Mouse (Mus musculus): ENCODE results near the gene Nfkbia.

Gene Nfkbia

GRCm38 (mm10) chr12:55466088-55466701, 26.3 kb downstream of the Nfkbia start:
- DNase-seq (ENCODE audit: low read depth, low spot score), result no peak

GRCm38 (mm10) chr12:55465401-55465983, 27.0 kb downstream of the Nfkbia start:
- no peak for DNase-seq (ENCODE audit: low read depth, low spot score)

DNA sequence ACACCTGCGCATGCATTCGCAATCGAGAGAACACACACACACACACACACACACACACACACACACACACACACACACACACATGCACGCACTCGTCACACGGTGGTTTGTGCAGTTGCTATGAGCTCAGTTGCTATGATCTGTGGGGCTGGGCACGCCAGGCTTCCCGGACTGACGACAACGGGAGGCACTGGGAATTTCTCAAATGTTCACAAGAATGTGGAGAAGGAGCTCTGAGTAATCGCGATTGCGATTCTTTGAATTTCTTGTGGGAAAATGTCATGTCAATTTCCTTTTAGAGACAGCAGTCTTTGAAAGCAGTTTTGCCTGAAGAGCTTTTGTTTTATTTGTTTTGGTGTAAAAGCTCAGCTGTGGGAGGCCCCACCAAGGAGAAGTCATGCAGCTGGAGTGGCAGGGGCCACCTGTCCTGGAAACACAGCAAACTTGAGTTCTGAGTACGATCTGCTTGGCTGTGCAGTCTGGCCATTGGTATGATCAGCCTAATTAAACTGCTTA, 27.5 kb downstream of the Nfkbia start:
- DNase-seq (ENCODE audit: low read depth, low spot score), result no peak

DNA sequence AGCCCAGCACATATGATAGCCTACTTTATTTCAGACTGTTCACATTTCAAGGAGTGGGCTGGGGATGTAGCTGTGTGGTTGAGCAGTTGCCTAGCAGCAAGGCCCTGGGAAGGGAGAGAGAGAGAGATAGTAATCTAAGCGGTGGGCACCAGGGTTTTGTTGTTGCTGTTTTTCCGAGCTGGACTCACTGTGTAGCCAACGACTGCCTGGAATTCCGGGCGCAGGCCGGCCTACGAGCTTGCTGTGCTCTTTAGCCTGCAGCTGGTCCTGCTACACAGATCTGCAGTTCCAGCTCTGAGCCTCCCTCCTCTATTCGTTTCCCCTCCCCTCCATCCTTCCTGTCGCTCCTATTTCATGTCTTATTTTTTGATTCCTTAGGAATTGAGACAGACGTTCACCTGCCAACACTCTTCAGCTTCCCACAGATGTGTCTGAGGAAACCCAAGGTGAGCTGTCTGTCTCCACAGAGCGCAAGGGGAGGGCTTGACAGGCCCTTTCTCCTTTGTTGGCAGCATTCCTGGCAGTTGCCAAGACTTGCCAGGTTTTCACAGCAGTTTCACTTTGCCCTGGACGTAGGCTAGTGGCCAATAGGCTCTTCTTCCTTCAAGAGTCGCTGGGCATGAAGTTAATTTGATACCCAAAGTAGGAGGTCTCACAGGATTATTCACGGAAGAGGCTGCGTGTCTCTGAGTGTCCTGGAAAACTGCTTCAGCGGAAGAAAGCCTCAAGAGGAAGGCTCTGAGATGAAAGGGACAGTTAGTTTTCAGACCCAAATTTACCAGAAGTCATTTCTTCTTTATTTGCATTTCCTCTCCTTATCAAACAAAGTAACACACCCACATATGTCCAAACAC, 28.2 kb downstream of the Nfkbia start:
- DNase-seq (ENCODE audit: low read depth, low spot score), result no peak

- no peak for DNase-seq (ENCODE audit: low read depth, low spot score)
These were observed 29.4 kb downstream of the Nfkbia start for GRCm38 (mm10) chr12:55463087-55463486.

DNA sequence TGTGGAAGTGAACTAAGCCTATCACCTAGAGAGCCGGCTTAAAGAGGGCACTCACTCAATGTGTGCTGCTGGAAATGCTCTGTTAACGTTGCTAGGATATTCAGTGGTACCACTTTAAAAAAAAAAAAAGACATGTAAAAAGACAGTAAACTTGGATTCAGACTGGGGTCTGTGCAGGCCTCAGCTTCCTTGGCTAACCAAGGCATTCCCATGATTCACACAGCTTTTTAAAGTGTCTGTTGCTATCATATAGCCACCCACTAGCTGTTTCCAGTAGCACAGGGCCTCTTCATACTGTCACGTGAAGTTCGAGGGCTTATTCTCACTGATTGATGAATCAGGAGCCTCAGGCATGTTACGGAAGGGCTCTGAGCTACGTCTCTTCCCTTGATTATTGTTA, 30.0 kb downstream of the Nfkbia start:
- DNase-seq (ENCODE audit: low read depth, low spot score), result no peak

- no peak for DNase-seq (ENCODE audit: low read depth, low spot score)
These were observed 30.7 kb downstream of the Nfkbia start for GRCm38 (mm10) chr12:55461767-55462166.

DNA sequence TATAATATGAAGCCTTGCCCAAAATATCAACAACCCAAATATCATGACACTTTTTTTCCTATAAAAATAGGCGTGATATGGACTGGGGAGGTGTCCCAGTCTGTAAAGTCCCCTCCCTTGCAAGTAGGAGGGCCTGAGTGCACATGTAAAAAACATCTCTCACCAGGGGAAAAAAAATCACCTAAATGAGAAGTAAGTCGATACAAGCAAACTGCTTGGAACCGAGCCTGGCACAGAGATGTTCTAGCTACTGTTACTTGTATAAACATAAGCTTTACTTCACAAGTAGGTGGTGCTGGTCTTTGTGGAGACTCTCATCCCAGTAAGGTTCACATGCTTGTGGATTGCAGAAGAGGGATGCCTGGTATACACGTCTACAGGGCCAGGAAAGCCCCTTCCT, 31.5 kb downstream of the Nfkbia start:
- no peak for DNase-seq (ENCODE audit: low read depth, low spot score)

DNA sequence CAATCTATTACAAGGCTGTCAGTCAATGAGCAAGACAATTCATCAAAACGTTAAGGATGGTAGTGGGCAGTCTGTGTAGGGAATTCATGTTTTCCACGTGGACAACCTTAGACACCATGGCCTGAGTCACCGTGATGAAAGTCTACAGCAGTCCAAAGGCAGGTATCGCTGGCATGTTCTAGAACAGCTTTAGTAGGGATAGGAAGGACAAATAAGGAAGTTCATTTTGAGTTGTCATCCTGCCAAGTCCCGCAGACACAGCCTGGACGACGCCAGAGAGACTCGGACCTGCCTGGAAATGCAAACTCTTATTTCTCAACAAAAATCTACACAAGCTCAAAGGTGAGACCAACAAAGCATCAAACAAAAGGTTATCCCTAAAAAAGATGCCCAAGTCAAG, 32.7 kb downstream of the Nfkbia start:
- DNase-seq (ENCODE audit: low read depth, low spot score), result no peak

GRCm38 (mm10) chr12:55456893-55457292, 35.6 kb downstream of the Nfkbia start:
- DNase-seq (ENCODE audit: low read depth, low spot score), result no peak

DNA sequence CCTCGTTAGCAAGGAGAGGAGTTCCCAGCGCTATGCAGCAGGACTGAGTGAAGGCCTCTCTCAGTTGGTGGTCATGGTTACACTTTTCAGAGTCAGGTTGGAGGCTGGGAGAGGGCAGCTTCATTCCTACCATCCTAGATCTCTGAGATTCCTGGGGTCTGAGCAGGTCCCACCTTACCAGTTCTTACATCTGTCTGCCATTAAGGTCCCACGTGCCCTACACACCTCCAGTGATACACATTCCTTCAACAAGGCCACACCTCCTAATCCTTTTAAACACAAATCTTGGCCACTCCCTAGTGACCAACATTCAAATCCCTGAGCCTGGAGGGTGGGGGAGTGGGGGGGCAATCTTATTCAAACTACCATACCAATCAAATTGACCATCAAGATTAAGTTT, 36.3 kb downstream of the Nfkbia start:
- DNase-seq (ENCODE audit: low read depth, low spot score), result peak; percentile 82

- DNase-seq (ENCODE audit: low read depth, low spot score), result no peak
These were observed 37.2 kb downstream of the Nfkbia start for GRCm38 (mm10) chr12:55455206-55455605.

- no peak for DNase-seq (ENCODE audit: low read depth, low spot score)
These were observed 38.5 kb downstream of the Nfkbia start for GRCm38 (mm10) chr12:55453924-55454323.

- DNase-seq (ENCODE audit: low read depth, low spot score), result no peak
These were observed 39.6 kb downstream of the Nfkbia start for GRCm38 (mm10) chr12:55452839-55453238.

DNA sequence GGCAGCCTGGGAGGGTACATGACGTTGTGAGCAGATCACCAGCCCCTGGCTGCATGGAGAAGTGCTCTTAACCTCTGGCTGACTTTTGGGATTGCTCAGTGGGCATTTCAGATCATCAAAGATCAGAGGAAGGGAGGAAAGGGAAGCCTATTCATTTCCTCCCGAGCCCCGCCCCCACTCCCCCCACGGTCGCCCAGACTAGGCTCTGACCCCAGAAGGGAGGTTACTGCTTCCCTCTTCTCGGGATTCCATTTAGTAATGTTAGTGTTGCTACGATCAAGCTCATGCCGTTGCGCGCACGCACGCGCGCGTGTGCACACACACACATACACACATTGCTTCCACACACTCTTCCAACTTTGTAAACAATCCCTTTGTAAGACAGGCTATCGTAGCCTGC, 42.0 kb downstream of the Nfkbia start:
- DNase-seq (ENCODE audit: low read depth, low spot score), result peak; percentile 50

DNA sequence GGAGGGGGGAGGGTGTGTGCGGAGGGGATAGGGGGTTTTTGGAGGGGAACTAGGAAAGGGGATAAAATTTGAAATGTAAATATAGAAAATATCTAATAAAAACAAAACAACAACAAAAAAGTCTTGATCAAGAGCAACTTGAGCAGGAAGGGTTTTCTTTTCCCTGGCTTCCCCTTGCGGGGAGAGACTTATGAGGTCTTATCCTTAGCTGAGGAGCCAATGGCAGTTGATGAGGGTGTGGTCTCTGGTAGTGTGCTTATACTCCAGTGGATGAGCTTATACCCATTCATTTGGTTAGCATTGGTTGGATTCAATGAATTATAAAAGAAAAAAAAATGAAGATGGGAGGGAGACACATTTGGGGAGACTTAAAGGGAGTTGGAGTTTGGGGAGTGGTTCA, 43.4 kb downstream of the Nfkbia start:
- DNase-seq (ENCODE audit: low read depth, low spot score), result no peak

- DNase-seq (ENCODE audit: low read depth, low spot score), result no peak
These were observed 44.0 kb downstream of the Nfkbia start for GRCm38 (mm10) chr12:55448457-55448856.

- DNase-seq (ENCODE audit: low read depth, low spot score), result no peak
These were observed 45.1 kb downstream of the Nfkbia start for GRCm38 (mm10) chr12:55447396-55447760.

DNA sequence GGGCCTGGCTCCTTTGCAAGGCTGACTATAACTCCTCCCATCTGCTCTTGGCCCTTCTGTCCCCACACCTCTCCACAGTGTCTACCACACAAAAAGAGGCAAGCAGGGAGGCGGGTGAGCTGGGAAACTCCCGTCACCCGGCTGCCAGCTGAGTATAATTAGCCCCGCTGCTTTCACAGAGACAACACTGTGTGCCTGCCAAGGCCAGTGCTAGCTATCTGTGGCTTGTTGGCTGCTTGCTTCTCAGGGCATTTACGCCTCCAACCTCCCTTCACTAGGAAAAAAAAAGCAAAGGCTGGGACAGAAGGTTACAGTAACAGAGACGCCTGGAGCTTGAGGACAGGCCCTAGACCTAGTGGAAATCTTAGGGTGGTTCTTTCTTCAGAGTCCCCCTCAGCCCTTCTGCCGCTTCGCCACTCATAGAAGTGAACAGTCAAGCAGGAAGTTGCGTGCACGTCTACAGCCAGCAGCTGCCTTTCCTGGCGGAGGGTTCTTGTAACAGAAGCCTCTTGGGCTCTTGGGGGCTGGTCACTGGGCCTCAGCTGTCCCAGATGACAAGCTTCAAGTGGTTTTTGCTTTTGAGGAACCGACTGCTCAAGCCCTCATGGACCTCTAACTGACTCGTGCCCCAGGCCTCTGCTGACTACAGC, 45.6 kb downstream of the Nfkbia start:
- DNase-seq (ENCODE audit: low read depth, low spot score), result peak; percentile 79

DNA sequence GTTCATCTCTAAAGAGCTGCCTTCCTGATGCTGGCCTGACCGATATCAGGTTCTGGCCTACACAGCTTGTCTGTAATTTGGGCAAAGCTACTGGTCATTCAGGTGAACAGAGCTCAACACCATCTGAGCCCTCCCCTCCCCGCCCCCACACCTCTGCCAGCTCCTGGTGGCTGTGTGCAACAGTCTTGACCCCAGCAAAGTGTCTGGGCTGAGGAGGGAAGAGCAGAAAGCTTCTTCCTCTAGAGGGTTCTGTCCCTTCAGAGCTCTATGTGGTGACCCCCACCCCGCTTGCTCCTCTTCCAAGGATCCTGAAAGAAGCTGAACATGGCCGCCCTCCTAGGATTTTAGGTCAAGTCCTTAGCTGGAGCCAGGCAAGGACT, 46.1 kb downstream of the Nfkbia start:
- DNase-seq (ENCODE audit: low read depth, low spot score), result peak; percentile 40

DNA sequence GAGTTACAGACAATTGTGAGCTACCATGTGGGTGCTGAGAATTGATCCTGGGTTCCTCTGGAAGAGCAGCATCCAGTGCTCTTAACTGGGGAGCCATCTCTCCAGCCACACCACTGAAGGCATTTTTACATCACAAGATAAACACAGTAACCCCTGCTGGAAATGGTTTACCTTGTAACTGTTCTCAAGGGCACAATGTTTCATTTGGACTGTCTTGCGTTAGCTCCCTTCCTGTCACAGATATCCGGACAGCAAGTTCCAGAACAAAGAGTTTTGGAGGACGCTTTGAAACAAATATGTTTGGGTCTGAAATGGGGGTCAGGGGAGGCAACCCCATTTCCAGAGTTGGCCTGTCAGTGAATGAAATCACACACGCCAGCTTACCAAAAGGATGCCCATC, 46.9 kb downstream of the Nfkbia start:
- DNase-seq (ENCODE audit: low read depth, low spot score), result no peak

- no peak for DNase-seq (ENCODE audit: low read depth, low spot score)
These were observed 48.4 kb downstream of the Nfkbia start for GRCm38 (mm10) chr12:55444031-55444451.

All from ZHBTc4 (cell line).